In the genomic region with DNA sequence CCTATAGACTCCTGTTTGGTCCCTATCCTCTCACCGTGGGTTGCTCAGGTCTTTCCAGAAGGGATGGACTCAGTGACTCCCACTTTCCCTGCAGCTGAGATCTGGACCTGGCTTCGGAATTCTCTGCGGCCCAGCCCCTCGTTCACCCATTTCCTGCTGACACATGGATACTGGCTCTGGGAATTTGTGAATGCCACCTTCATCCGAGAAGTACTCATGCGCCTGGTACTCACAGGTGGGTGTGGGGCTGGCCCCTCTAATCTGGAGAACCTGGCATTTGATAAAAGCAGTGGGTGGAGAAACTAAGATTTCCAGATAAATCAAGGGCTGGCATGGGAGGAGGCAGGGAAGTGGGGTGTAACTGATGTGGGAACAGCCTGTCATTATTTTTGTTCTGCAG, we compare ENCODE assay signal across 24 mouse cellular contexts.
"Had no signal": no experiment of that assay in that cellular context is flagged by ENCODE, and none has a peak within 500 bp of the region (broad histone marks: within the 10 kb centered on the region; RNA-seq: fewer than 3 reads in every experiment).

No protein-coding gene starts in this region.

- H3K27ac ChIP-seq: gastrocnemius, adult 2 months; heart, embryonic 10.5 days; hindbrain, embryonic 10.5 days; hindbrain, embryonic 12.5 days; hindbrain, embryonic 14.5 days; intestine, embryonic 15.5 days; layer of hippocampus, adult 2 months; left cerebral cortex, adult 2 months; limb, embryonic 10.5 days; limb, embryonic 12.5 days had no signal

- ATAC-seq: forebrain, embryonic 16.5 days; hindbrain, embryonic 16.5 days; inflammation-experienced regulatory T-cells, adult 6 months; intestine, embryonic 15.5 days; intestine, postnatal 0 days had no signal

- DNase-seq: gastrocnemius, adult 2 months; gastrocnemius, postnatal 10 days; gastrocnemius, postnatal 25 days; heart, postnatal 10 days; heart, postnatal 4 days; kidney, adult 18-20 months; kidney, adult 8-10 months; kidney, postnatal 10 days; kidney, postnatal 25 days; kidney, postnatal 4 days had no signal

- H3K9me3 ChIP-seq: heart, embryonic 10.5 days; heart, embryonic 13.5 days; hindbrain, embryonic 10.5 days; hindbrain, embryonic 12.5 days; intestine, embryonic 15.5 days; limb, embryonic 10.5 days; limb, embryonic 12.5 days had no signal

- H3K4me3 ChIP-seq: gastrocnemius, adult 2 months; heart, embryonic 10.5 days; heart, embryonic 13.5 days; hindbrain, embryonic 10.5 days; hindbrain, embryonic 12.5 days; intestine, embryonic 15.5 days; layer of hippocampus, adult 2 months; left cerebral cortex, adult 2 months; limb, embryonic 10.5 days; limb, embryonic 12.5 days had no signal

- H3K36me3 ChIP-seq: hindbrain, embryonic 10.5 days; hindbrain, embryonic 12.5 days; intestine, embryonic 15.5 days; limb, embryonic 10.5 days; limb, embryonic 12.5 days had no signal

- H3K9ac ChIP-seq: heart, embryonic 13.5 days; hindbrain, embryonic 12.5 days; hindbrain, embryonic 14.5 days; intestine, embryonic 15.5 days; limb, embryonic 12.5 days had no signal

- H3K27me3 ChIP-seq: heart, embryonic 13.5 days; hindbrain, embryonic 12.5 days; intestine, embryonic 15.5 days; limb, embryonic 12.5 days had no signal

- H3K4me2 ChIP-seq: heart, embryonic 13.5 days; hindbrain, embryonic 12.5 days; hindbrain, embryonic 14.5 days; intestine, embryonic 15.5 days; limb, embryonic 12.5 days had no signal
